Mouse (Mus musculus) retina, adult 2 months (tissue): ENCODE results near the gene Atg4a.
A peak's percentile ranks its signal among the peaks of the same experiment; 100 is the strongest.

ENCODE experiments used
- DNase-seq: peaks from one replicate; pipeline ENCODE4 v3.0.0-alpha.2; 2012; ENCODE audit warnings: low read depth, low spot score

Gene Atg4a

DNA sequence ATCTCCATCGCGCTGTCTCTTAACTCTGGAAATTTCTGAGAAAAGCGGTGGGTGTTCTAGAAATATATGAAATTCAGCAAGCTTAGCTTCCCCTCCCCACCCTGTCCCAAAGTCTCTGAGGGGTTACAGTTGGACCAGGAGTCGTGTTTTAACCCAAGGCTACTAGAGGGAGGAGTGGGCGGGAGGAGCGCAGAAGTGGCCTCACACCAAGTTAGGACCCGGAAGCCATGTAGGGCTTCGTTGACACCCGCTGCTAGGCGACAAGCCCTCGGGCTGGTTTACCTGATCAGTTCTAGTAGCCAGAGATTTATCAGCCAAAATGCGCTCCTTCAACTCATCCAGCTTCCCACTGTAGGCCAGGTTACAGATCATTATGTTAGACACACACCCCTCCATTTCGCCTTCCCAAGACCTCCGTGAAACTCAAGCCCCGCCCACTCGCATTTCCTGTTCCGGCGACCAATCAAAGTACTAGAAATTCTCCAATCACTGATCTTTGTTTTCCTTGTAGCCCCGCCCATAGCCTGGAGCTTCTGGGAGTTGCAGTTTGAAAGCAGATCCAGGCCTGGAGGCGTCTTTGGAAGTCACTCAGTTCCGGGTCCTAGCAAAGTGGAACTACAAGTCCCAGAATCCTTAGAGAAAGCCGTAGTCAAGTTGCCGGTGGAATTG is at the start of gene Atg4a, which contains the start of gene Psmd10:
Gene Atg4a, plus strand, starts transcription at position 636 of the 669 bp plus-strand sequence.
Gene Psmd10, minus strand, starts transcription at position 457 of the 669 bp plus-strand sequence.
- DNase-seq, result peak; percentile 84

DNA sequence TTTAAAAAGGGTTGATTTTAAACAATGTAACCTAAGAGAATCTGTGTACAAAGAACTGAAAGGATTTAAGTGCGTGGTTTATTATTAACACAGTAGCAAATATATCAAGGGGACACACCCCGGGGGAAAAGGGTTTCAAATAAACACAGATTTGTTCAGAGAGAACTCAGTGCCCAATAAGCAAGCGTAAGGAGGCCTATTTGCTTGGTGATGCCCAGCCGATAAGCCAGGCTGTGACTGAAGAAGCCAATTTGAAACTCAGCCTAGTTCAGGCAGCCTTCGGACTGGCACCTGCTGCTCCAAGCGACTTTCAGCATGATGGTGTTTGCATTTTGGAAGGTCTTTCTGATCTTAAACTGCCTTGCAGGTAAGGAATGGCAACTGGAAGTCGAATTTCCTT is 49.3 kb upstream of the Atg4a start, which contains the start of gene Vsig1:
Gene Vsig1, plus strand, starts transcription at position 249 of the 400 bp plus-strand sequence.
- DNase-seq, result no peak

DNA sequence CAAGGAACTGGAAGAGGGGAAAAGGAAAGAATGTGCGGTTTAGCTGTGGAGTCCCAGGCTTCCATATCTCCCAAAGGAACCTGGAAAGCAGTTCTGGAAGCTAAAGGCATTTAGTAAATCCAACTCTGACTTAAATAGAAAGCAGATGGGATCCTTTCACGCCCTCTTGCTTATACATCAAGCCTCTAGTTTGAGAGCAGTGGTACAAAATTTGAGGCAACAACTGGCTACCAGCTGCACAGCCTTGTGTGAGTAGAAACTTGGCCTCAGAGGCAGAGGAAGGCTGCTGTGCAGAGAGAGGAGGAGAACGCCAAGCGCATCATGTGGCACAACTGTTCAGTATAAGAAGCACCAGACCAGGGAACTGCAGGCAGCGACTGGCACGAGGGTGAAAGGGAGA is 35.4 kb upstream of the Atg4a start:
- no peak for DNase-seq

DNA sequence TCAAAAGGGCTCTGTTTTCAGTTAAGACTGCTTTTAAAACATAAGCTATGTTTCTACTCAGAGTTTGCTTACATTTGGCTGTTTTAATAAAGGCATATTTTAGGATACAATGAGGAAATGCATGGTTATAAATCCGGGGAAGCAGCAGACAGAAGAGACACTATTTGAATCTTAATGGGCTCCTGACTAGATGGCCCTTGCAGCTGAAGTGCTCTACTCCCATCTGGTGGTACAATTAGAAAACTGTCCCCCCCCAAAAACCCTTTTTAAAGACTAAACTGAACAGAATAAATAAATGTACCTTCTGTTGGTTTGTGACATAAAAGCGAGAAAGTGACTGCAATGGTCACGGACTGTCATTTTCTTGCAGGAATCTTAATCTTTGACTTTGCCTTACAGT is 24.6 kb upstream of the Atg4a start:
- DNase-seq, result no peak

DNA sequence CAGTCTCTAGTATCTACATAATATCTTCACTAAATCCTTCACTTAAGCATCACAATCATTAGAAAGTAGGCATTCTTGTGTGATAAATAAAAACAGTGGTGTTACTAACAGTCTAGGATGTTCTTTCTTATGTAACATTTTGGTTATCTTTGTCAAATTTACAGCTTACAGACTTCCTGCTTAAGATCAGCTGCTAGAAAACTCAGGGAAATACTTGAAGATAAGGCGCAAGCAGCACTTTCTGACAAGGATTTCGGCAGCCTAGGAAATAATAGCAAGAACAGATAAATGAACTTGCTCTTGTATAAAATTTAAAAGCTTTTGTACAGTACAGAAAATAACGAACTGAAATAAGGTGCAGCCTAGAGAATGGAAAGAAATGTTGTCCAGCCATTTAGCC is 23.4 kb upstream of the Atg4a start:
- no peak for DNase-seq

DNA sequence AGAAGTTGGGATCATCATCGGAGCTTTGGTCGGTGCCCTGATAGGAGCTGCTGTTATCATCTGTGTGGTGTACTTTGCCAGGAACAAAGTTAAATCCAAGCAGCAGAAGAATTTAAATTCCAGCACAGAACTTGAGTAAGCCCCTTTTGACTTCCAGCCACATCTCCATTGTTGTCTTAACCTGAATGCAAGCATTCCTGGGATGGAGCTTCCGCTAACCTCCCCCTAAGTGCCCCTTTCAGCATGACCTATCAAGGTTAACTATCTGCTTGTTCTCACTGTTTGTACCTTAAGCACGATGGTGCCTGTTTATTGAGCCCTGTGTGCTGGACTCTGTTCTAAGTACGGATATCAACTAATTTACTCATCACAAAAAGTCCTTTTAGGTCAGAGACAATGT is 20.4 kb upstream of the Atg4a start:
- no peak for DNase-seq

DNA sequence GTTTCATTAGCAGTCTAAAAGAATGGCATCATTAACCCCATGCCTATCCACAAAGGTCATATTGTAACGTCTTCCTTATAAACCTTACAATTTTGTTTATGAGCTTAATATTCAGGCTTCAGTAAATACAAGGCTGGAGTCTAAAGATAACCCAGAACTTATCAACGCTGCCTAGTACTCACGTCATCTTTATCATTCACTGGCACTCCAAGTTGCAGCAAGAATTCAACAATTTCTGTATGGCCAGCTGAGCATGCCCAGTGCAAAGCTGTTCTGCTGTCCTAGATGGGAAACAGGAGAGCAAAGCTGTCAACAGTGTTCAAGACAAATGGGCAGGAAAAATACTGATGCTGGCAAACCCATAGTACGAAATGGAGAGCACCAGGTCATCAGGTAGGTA is 3.1 kb upstream of the Atg4a start:
- DNase-seq, result no peak

DNA sequence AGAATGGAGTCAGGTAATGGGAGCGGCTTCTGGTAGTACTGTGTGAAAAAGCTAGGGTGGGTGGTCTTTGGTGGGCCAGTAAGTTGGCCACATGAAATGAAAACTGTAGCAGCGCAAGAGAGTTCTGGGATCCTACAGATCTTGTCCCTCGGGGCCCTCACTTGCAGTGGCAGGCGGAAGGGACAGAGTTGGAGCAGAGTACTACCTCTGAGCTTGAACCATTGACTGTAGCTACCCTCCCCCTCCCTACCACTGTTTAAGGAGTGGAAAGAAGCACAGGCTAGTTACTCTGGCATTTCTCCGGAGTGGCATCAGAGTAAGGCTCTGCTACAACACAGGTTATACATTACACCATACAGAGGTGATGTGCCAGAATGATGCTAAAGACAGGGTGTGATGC is 252 bp downstream of the Atg4a start:
- no peak for DNase-seq

DNA sequence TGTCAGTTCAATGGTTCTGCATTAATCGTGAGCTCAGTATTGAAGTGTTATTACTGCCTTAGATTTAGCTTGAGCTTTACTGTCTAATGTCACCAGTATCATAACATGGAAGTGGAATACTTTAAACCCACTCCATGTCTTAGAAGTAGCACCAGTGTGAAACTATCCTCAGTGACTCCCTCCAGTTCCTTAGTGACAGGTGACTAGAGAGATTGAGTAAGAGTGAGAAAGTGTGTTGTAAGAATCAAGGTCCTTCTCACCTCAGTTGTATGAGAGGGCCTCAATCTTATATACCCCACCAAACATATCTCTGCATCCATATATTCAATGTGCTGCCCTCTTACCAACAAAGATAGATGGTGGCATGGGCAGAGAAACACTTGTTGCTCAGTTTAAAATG is 22.2 kb downstream of the Atg4a start:
- no peak for DNase-seq

DNA sequence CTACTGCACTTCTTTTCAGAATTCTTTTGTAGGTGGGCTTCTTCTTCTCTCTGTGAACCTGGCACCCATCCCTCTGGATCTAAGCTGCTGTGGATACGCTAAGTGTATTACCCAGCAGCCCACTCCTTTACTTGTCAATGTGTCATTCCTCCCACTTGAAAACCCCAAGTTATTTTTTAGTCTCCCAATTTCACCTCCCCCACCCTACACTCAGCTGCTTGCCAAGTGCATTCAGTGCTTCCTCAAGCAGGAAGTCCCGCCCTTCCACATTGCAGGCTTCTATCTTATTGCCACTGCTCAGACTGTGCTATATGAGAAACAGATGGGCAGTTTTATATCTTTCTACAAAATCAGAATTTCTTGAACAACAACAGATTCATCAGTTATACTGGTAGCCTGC is 22.8 kb downstream of the Atg4a start:
- no peak for DNase-seq

DNA sequence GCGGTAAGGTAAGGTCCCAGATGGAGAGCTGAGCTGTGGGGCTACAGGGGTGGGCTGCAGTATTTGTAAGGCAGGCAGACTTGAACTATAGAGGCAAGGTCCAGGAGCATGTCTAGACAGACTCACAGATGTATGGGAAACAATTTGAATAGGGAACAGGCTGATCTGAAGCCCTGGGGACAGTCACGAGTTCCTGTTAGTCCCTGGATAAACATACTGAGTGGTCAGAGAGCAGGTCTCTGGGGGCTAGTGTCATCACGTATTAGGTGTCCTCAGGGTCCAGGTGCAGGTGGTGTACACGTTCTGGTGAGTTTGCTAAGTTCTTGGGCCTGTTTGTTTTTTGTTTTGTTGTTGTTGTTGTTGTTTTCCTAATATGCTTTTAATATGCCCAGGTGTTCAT is 23.5 kb downstream of the Atg4a start:
- no peak for DNase-seq

DNA sequence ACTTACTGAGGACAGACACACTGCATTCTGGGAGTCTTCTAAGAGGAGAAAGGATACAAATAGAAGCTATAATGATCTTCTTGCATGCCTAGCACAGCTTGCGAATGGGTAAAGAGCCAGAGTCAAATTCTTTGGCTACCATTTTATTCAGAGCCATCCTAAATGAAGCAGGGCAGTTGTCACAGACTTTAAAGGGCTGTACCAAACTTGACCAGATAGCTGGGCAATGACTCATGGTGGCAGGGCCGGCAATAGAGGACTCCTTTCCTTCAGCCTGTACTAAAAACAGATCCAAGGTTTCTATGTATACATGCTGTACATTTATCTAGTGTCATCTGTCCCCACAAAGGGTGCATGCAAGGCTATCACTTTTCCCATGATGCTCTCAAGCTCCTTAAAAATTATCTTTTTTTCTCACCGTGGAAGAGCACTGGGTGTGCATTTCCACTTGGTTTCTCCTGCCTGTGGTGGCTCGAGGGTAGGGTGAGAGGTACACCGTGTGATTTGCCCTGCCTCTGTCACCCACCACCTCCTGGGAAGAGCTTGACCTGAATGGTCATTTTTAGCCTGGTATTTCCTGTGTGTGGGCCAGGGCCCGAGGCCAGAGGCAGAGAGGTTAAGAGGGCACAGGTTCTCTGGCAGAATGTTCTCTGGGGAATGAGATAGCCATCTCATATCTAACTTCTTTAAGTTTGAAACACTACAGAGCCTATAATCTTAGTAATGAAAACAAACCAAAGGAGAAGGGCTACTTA is 26.7 kb downstream of the Atg4a start:
- DNase-seq, result no peak

DNA sequence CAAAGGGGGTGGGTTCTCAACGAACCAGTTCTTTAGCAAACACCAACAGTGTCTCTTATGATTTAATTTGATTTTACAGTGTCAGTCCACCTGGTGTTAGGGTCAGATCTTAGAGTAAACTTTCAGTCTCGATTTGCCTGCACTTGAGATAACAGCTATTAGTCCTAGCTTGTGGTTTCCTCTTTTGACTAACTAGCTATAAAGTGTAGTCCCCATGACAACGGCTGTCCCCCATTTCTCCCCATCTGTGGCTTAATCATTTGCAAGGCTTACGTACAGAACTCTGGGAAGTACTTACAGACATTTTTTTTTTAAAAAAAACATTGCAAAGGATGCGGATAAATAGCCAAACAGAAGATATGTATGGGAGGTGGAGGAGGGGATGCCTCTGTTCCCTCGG is 28.1 kb downstream of the Atg4a start:
- no peak for DNase-seq

DNA sequence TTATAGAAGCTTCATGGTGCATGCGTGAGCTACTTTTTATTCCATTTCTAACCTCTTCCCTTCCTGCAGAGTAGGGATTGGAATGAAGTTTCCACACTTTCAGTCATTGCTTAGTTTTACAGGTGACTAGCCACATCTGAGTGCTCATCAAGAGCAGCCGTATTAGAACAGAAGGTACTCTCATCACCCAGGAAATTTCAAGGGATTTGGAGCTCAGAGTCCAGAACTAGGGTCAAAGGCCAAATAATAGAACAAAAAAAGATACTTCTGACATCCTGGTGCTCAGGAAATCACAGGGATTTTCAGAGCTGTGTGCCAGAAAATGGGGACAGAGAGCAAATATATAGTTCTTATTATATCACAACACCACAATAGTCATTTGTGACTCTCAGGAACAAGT is 28.5 kb downstream of the Atg4a start:
- DNase-seq, result no peak

DNA sequence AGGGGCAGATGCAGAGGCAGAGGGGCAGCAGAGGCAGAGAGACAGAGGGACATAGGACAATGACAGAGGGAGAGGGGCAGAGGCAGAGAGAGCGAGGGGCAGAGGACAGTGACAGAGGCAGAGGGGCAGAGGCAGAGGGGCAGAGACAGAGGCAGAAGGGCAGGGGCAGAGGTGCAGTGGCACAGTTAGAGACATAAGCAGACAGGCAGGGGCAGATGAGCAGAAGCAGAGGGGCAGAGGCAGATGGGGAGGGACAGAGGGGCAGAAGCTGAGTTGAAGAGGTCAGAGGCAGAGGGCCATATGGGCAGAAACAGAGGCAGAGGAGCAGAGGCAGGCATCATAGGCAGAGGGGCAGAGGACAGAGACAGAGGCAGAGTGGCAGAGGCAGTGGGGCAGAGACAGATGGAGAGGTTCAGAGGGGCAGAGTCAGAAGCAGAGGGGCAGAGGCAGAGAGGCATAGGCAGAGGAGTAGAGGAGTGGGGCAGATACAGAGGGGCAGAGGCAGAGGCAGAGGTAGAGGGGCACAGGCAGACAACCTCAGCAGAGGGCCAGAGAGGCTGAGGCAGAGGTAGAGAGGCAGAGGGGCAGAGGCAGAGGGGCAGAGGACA is 40.3 kb downstream of the Atg4a start:
- no peak for DNase-seq

DNA sequence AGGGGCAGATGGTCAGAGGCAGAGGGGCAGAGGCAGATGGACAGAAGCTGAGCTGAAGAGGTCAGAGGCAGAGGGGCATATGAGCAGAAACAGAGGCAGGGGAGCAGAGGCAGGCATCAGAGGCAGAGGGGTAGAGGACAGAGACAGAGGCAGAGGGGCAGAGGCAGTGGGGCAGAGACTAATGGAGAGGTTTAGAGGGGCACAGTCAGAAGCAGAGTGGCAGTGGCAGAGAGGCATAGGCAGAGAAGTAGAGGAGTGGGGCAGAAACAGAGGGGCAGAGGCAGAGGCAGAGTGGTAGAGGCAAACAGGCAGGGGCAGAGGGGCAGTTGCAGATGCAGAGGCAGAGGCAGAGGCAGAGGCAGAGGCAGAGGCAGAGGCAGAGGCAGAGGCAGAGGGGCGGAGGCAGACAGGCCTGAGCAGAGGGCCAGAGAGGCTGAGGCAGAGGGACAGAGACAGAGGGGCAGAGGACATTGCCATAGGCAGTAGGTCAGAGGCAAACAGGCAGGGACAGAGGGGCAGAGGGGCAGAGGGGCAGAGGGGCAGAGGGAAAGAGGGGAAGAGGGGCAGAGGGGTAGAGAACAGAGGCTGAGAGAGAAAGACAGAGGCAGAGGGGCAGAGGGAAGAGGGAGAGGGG is 41.3 kb downstream of the Atg4a start:
- no peak for DNase-seq

DNA sequence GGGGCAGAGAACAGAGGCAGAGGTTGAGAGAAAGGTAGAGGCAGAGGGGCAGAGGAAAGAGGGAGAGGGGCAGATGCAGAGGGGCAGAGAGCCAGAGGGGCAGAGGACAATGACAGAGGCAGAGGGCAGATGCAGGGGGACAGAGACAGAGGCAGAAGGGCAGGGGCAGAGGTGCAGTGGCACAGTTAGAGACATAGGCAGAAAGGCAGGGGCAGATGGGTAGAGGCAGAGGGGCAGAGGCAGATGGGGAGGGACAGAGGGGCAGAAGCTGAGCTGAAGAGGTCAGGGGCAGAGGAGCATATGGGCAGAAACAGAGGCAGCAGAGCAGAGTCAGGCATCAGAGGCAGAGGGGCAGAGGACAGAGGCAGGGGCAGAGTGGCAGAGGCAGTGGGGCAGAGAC is 42.2 kb downstream of the Atg4a start:
- DNase-seq, result no peak

DNA sequence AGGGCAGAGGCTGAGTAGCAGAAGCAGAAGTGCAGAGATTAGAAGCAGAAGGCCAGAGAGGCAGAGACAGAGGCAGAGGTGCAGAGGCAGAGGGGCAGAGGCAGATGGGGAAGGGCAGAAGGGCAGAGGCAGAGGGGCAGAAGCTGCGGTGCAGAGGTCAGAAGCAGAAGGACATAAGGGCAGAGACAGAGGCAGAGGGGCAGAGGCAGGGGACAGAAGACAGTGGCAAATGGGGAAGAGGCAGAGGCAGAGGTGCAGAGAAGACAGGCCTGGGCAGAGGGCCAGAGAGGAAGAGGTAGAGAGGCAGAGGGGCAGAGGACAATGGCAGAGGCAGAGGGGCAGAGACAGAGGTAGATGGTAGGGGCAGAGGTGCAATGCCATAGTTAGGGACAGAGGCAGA is 193.0 kb downstream of the Atg4a start:
- DNase-seq, result no peak

DNA sequence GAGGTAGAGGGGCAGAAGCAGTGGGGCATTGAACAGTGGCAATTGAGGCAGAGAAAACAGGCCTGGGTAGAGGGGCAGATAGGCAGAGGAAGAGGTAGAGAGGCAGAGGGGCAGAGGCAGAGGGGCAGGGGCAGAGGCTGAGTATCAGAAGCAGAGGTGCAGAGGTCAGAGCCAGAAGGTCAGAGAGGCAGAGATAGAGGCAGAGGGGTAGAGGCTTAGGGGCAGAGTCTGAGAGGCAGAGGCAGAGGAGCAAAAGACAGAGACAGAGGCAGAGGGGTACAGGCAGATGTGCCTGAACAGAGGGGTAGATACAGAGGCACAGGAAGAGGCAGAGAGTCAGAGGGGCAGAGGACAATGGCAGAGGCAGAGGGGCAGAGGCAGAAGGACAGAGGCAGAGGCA is 193.6 kb downstream of the Atg4a start:
- no peak for DNase-seq

DNA sequence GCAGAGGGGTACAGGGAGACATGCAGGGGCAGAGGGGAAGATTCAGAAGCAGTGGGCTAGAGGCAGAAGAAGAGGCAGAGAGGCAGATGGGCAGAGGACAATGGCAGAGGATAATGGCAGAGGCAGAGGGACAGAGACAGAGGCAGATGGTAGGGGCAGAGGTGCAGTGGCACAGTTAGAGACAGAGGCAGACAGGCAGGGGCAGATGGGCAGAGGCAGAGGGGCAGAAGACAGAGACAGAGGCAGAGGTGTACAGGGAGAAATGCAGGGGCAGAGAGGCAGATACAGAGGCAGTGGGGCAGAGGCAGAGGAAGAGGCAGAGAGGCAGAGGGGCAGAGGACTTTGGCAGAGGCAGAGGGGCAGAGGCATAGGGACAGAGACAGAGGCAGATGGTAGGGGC is 194.5 kb downstream of the Atg4a start:
- DNase-seq, result no peak

DNA sequence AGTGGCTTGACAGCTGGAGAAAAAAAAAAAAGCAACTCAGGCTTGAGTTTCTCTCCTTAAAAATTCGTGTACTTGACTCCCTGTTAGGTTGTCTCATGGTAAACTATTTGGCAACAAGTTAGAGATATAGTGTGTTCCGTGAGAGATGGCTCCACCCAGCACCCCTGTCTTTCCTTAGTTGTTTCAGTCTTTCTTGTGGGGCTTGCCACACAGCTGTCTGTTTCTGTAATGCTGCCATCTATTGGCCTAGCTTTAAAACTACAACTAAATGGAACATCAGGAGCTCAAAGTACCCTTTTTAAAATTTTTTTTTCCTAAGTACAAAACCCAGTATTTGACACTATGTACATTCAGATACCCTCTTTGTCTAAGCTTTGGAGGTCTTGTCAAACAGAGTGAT is 200.0 kb downstream of the Atg4a start:
- peak; percentile 4 for DNase-seq

DNA sequence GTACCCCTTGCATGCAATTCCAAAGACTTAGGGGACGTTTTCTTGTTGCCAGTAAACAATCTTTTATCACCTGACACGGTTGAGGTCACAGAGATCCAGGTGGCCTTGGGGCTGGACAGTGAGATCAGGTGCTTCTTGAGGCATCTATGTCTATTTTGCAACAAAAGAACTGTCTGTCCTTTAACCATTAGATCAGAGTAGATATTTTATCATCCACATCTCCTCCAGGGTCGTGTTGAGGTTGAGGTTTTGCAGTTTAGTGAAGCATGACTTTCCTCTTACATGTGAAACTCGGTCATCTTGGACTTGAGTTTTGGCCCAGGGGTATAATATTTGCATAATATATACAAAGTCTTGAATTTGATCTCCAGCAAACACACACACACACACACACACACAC is 200.9 kb downstream of the Atg4a start:
- DNase-seq, result no peak
